Mouse (Mus musculus): Measurements from ENCODE around the gene Dab2.

Gene Dab2

DNA sequence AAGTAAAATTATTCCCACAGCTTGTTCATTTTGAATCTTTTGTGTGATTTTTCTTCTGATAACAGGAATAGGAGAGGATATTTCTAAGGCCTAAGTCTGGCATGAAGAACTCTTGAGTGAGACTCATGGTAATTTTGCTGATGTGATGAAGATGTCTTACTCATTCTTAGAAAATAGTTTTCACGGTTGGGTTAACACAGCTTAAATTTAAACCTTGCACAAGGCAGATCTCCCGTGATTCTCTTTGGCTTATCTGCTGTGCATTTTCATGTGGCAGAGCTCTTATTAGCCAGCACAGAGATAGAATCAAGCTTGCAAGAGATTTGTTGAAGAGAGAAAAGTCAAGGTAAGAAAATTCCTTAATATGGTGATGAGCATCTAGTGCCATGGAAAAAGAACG is at the start of gene Dab2:
Gene Dab2, plus strand, starts transcription at position 235 of the 400 bp plus-strand sequence.
- no peak for DNase-seq (ENCODE audit: extremely low read depth, low read depth, low spot score)

DNA sequence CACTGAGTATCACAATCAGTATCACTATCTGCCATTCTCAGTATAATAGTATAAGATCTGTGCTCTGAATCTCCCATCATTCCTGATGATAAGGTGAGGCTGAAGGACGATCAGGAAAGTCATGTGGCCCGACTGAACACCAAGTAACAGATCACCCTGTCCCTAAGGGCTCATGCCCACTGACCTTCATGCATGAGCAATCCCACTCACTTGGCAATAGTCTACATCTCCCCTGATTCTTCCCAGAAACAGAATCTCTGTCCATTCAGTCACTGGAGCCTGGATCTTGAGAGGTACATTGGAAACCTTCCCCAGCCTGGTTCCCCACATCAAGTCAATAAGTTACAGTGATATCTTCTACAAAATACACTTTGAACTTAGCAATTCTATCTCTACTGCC is 46.1 kb upstream of the Dab2 start:
- DNase-seq (ENCODE audit: extremely low read depth, low read depth, low spot score): no peak

DNA sequence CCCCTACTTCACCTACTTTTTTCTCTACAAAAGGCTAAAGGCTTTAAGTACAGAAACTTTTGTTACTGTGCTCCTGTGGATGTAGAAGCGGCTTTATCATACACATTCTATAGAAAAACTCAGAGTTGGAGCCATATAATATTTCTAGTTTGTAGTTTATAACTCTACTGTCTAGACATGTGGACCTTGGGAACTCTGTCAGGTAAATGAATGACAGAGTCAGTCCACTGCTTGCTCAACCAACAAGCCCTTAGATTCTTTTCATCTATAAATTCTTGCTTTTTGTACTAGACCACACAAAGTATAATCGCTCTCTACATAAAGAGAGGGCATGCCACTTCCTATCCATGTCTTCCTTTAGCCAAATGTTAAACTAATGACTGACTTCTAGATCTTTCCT is 45.2 kb upstream of the Dab2 start:
- DNase-seq (ENCODE audit: extremely low read depth, low read depth, low spot score): no peak

DNA sequence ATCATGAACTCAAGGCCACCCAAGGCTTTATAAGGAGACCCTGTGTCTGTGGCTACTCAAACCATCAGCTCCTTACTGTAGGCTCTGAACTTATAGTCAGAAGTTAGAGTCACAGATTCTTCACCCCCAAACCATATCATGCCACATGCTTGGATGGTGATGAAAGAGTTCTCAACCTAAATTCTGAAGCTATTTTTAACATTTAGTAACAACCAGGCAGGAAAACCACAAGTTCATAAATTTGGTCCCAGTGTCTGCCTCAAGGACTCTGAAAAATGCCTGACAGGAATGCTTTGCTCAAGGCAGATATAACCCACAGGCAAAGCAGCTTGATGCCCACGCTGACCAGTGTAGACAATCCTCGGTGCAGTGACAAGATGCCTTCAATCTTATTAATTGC is 42.5 kb upstream of the Dab2 start:
- no peak for DNase-seq (ENCODE audit: extremely low read depth, low read depth, low spot score)

DNA sequence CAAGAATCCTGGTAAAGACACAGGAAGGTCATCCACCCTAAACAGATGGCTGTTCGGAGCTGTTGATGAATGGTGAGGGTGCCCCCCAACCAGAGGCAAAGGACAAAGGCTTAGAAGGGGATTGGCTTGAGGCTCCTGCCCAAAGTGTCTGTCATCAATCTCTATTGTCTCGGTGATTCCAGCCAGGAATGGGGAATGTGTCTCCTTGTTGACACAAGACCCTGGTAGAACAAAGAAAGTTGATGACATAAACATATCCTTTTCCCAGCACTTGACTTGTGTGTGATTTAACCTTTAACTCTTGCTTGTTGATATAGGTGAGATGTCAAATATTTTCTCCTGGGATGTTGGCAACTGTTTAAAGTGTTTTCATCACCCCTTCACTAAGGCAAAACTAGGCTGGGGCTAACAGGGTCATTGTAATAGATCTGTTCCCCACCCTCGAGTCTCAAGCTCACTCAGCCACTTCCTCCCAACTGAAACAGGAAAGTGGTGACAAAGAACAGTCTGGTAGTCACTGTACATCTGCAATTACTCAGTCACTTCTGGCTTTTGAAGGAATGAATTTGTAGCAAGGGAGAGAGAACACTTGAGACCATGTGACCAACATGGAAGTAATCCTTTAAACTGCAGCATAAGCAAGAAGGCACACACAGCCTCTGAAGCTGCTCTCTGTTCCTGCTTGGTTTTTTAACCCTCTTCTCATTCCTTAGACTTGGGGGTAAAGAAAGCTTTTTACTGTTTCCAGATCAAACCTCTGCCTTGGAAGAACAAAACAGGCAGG is 39.4 kb upstream of the Dab2 start:
- DNase-seq (ENCODE audit: extremely low read depth, low read depth, low spot score): no peak

DNA sequence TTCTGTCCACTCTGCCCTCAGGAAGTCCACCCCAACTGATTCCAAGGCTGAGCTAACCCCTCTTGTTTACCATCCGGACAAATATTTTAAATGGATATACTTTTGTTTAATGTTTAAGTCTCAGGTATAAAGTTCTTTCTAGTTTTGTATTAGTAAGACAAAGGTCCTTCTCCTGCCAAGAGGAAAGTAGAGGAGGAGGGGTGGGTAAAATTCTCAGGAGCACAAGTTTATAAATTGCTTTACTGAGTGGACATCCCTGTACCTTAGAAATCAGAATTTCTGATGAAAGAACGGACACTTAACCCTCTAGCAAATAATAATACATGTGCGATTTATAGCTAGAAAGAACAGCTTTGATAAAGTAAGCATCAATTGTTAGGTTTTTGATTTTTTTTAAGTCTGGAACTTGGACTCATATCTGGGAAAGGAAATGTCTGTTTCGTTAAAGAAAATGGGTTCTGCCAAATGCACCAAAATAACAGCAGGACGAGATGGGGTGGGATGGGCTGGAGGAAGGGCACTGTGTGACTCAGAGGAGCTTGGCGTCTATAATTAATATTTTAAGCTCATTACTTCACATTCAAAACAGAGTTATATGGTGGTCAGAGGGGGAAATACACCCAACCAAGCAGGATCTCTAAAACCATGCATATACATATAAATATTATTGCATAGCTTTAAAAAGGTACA is 38.7 kb upstream of the Dab2 start:
- no peak for DNase-seq (ENCODE audit: extremely low read depth, low read depth, low spot score)

DNA sequence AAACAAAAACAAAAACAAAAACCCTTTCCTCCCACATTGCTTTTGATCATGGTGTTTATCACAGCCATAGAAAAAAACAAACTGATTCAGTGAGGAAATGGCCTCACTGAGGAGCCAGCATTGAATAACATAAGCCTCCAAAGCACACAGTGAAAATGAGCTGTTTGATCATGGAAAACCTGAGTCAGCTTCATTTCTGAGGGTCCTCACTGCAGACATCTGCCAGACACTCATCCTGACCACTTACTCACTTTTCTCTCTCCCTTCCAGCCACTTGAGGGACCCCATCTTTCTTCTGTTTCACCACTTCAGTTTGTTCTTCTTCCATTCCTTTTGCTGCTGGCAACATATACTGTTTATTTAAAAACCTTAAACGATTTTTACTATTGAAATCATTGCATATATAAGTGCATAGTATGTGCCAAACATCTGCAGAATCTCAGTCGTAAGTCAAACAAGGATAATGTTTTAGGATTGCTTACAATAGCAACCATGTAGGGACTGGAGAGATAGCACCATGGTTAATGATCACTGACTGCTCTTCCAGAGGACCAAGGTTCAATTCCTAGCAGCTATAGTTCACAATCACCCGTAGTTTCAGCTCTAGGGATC is 32.3 kb upstream of the Dab2 start:
- DNase-seq (ENCODE audit: extremely low read depth, low read depth, low spot score): no peak

DNA sequence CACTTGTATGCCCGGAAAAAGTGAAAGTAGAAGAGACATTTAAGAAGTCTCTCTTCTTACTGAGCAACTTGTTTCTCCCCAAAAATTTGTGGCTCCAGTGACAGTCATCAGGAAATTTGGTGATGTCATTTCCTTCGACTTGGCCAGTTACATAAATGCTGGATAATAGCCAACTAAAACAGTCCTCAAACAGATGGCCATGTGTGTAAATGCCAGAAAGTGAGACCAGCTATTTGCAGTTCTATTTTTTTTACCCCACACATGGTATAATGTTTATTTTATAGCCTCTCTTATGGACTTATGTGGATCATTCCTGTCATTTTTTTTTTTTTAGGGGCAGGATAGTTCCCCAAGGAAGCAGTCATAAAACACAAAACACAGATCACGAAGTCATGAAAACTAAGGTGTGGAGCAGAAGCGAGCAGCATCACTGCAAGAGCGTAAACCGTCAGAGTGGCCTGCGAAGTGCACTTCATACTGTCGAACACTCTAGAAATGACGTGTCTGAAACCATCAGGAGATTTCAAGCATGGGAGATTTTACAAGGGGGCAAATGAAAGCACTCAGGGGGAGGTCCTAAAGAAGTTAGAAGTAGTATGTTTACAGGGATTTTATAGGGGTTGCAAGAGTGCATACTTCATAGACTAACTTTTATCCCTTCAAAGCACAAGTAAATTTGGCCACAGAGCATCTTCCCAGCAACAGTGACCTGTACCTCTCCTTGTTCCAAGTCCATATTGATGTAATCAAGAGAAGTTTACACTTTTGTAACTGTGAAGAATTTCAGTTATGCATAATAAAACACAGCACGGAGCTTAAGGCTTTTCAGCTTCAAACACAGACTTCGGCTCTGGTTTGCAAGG is 20.8 kb upstream of the Dab2 start:
- no peak for DNase-seq (ENCODE audit: extremely low read depth, low read depth, low spot score)

DNA sequence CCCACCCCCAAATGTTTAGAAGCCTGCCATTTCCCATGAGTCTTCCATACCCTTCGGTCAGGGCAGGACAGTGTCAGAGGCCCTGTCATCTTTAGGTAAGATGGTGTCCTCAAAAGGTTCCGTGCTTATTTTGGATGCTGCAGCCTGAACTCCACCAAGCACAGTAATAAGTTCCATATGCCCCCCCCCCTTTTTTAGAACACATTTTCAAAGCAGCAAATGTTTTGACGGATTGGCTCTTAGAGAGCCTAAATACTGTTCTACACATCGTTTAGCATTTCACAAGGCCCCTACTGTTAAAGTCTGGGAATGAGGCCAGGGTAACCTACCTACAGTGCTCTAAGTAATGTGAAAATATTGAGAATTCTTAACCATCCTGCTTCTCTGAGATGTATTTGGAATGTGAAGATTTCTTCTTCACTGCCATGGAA is 19.6 kb upstream of the Dab2 start:
- no peak for DNase-seq (ENCODE audit: extremely low read depth, low read depth, low spot score)

DNA sequence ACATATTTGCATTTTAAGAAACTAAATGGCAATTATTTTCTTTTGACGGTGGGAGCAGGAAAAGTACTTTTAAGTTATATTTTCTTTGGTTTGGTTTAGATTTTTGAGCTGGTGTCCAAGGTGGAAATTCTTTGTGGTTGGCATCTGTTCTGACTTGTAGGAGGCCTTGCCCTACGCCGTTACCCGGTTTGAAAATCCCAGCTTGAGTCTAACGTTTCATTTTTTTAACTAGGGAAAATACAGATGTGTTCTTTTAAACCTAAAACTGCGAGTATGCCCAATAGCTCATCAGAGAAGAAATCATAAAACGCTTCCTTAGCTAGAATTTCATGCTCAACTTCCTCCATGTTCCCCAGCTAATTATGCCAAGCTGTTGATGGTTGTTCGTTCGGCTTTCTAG is 16.3 kb upstream of the Dab2 start:
- DNase-seq (ENCODE audit: extremely low read depth, low read depth, low spot score): no peak

DNA sequence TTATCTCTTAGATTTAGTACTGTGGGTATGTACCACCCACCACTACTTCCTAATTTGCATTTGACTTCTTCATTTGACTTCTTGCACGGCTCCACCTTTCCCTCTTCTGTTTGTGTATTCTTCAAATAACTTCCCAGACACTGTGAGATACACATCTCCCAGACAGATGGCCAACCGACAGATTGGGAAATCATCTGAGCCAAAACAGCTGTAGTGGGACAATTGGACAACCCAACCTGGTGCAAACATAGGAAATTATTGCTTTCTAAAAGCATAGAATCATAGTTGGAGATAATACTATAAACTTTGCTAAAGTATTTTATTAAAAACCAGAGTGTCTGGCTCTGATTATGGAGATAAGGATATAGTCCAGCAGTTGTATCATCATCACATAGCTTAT is 3.5 kb upstream of the Dab2 start:
- no peak for DNase-seq (ENCODE audit: extremely low read depth, low read depth, low spot score)

DNA sequence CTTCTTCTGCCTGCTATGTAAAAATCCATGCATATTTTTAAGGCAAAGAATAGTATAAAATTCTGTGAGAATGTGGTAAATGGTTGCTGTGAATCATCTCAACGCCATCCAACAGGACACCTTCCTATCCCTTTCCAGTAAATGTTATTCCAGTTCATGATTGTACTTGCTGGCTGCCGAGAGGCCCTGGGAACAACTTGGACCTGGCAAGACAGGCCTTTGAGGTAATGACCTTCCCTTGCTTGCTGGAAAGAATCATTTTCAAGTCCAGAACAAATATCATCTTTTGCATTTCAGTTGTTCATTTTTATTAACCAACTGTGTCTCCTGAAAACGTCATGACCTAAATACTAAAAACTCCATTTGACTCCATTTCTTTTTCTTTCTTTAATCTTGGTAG is 862 bp upstream of the Dab2 start:
- DNase-seq (ENCODE audit: extremely low read depth, low read depth, low spot score): no peak

DNA sequence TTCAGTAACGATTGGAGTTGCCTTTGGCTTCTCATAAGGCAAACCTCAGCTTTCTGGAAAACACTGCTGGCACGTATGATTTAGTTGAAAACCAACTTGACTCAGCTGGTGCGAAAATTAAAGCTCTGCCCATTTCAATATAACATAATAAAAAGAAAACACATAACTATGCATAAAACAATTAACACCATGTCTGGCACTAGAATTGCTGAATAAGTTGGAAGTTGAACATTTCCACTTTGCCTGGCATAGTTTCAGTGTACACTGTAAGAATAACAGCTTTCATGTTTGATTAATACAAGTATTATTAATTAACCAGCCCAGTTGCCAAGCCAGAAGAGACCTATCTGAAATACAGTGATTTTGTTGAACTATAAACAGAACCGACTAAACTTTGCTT is 2.6 kb downstream of the Dab2 start:
- no peak for DNase-seq (ENCODE audit: extremely low read depth, low read depth, low spot score)

DNA sequence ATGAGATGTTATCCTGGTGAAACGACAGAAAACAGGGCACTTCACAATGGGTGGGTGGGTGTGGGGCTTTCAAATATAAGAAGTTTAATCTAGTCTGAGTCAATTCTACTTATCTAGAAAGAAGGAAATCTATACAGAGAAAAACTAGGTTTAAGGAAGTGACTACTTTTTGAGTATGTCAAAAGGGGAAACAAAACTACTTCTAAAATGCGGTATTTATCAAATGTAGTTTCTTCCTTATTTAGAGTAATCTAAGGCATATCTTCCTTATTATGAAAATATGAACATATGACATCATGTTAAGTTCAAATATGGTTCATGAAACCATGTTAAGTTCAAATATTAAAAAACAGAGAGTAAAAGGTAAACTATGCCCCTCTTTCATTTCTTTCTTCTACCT is 4.2 kb downstream of the Dab2 start:
- DNase-seq (ENCODE audit: extremely low read depth, low read depth, low spot score): no peak

DNA sequence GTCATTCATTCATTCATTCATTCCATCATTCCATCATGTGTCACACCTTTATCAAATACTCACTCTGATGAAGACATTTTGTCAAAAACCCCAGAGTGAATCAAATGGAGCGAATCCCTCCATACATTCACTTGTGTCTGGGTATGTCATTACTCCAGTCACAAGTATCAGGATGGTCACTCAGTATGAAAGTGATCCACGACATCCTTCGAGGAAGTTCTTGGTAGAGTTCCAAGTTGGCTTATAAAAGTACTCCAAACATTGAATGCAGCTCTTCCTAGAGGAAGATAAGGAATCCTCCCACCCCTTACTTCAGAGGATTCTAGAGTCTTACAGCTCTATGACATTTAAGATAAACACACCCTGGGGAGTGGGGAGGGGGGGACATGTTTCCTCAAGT is 10.0 kb downstream of the Dab2 start:
- DNase-seq (ENCODE audit: extremely low read depth, low read depth, low spot score): no peak

DNA sequence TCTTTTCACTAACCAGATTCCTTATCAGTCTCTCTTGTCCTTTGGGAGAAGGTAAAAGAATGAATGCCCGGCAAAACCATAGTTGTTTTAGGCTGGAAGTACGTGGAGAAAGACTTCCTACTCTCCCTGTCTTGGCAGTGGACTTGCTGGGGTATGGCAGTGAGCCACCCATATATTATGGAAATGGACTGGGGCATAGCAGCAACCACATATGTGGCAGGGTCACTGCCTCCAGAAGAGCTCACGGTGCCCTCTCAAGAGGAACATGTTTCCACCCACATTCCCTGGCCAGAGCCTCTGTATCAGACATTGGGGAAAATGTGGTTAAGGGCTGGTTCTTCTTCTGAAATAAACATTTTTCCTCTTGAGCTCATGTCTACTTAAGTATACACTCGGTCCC is 10.8 kb downstream of the Dab2 start:
- no peak for DNase-seq (ENCODE audit: extremely low read depth, low read depth, low spot score)

DNA sequence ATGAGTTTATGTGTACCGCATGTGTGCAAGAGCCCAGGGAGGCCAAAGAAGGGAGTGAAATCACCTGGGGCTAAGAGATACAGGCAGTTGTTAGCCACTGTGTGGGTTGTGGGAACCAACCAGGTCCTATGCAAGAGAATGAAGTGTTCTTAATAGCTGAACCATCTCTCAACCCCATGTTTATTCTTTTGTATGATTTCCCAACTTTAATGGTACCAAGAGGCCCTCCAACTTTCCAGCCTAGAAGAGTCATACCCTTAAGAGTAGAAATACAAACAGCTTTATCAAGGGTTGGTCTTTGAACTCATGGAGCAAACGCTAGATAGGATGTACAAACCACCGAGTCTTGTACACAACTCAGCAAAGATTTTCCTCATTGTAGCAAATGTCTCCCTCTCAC is 12.8 kb downstream of the Dab2 start:
- DNase-seq (ENCODE audit: extremely low read depth, low read depth, low spot score): no peak

DNA sequence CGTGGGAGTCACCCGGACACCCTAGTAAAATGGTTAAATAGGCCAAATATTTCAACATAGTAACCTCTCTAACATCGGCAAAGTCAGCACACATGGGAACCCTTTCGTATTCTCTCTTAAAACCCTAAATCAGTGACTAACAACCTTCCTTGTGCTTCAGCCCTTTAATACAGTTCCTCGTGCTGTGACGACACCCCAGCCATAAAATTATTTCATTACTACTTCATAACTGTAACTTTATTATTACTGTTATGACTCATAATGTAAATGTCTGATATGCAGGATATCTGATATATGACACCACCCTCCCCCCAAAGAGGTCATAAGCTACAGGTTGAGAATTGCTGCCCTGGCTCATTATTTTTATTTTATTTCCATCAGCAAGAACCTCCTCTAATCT is 19.8 kb downstream of the Dab2 start:
- DNase-seq (ENCODE audit: extremely low read depth, low read depth, low spot score): no peak

DNA sequence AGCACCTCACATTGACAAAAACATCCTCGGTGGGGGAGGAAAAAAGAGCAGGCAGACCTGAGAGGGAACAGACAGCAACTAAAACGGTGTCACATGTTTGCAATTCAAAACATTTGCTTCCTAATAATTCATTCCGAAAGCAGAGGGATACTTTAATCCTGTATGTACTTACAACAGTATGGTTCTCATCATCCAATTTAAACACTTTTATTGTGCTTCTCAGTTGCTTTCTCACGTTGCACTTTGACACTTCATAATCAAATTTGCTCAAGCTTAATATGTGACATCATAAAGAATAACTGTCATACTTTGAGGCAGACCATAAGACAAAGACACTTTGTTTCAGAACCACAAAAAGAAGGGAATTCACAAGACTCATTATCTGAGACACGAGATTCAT is 20.9 kb downstream of the Dab2 start:
- no peak for DNase-seq (ENCODE audit: extremely low read depth, low read depth, low spot score)

DNA sequence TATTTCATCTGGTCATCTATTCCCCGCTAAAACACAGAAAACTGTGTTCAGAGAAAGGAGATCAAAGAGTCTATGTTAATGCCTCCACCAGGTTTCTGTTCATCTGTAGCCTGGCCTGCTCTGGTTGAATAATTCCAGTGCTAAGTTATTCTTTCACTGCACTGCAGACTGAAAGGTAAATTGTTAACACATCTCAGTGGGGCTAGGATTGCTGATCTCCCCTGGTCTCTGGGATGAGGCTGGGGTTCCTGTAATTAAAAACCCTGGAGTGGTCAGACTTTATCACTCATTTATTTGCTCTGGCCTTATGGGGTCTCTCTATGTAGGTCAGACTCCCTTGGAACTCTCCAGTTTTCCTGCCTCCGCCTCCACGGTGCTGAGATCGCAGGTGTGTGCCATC is 21.7 kb downstream of the Dab2 start:
- DNase-seq (ENCODE audit: extremely low read depth, low read depth, low spot score): no peak

DNA sequence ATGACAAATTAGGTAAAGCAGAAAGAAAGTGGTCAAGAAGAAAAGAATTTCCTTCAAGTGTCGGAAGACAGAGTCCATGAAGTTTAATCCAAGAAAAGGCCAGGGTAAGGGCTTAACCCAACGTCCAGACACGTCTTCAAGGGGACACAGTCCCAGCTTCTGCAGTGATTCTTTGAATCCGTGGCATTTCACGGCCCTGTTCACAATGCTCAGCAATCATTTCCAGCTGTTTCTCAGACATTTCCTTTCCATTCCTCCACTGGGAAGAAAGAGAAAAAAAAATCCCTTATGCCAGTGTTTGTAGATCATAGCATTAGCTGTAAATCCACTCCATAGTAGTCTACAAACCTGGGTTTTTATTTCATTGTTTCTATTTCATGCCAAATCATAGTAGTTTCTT is 22.7 kb downstream of the Dab2 start:
- no peak for DNase-seq (ENCODE audit: extremely low read depth, low read depth, low spot score)
